Mouse (Mus musculus) limb, embryonic 11.5 days (tissue): Measurements from ENCODE around the gene Kcnn3. TPM values are rescaled to one million over a fixed set of nuclear protein-coding genes. Genes with fewer than 3 reads are reported as not detected.

Experiments used
- ATAC-seq: fragments of 200-750 bp; cut with Nextera tagmentation; 2 replicates; pipeline ENCODE4 v1.8.0; 2017; ENCODE audit warnings: low read depth; ENCODE audit not compliant: insufficient number of reproducible peaks, low FRiP score, low TSS enrichment
- DNase-seq: peaks from one replicate; pipeline ENCODE4 v3.0.0-alpha.2; 2015; ENCODE audit warnings: low spot score
- H3K27ac ChIP-seq: fragments of 300-500 bp; sonication (generic); replicated peaks from 2 replicates; pipeline ENCODE4 v1.5.1; 2014; ENCODE audit warnings: low read depth, mild to moderate bottlenecking, low read length
- H3K27me3 ChIP-seq: fragments of 300-500 bp; sonication (generic); 2 replicates; pipeline ENCODE4 v1.6.1; 2014; ENCODE audit warnings: mild to moderate bottlenecking, low read length, mixed read lengths; ENCODE audit not compliant: control insufficient read depth, insufficient read depth
- H3K36me3 ChIP-seq: fragments of 300-500 bp; sonication (generic); 2 replicates; pipeline ENCODE4 v1.6.1; 2014; ENCODE audit warnings: mild to moderate bottlenecking, low read length, moderate library complexity, mixed read lengths; ENCODE audit not compliant: control insufficient read depth, insufficient read depth
- H3K4me1 ChIP-seq: fragments of 300-500 bp; sonication (generic); 2 replicates; pipeline ENCODE4 v1.6.1; 2014; ENCODE audit warnings: low read length, mixed read lengths; ENCODE audit not compliant: control insufficient read depth, insufficient read depth
- H3K4me2 ChIP-seq: fragments of 300-500 bp; sonication (generic); 2 replicates; pipeline ENCODE4 v1.6.1; 2014; ENCODE audit warnings: low read depth, mild to moderate bottlenecking, moderate library complexity; ENCODE audit not compliant: severe bottlenecking
- H3K4me3 ChIP-seq: fragments of 300-500 bp; sonication (generic); 2 replicates; pipeline ENCODE4 v1.5.1; 2014; ENCODE audit warnings: low read depth, low read length
- H3K9ac ChIP-seq: fragments of 300-500 bp; sonication (generic); 2 replicates; pipeline ENCODE4 v1.6.1; 2014; ENCODE audit warnings: mild to moderate bottlenecking, low read length
- H3K9me3 ChIP-seq: fragments of 300-500 bp; sonication (generic); 2 replicates; pipeline ENCODE4 v1.6.1; 2016; ENCODE audit warnings: low read length; ENCODE audit not compliant: control insufficient read depth
- WGBS: fragments of 180-500 bp; shearing (Covaris S2); extraction: QIAGEN DNeasy Blood & Tissue Kit; methylation state at CpG from one replicate; pipeline ENCODE4 v1.1.7; 2014; 5-methylcytosine and 5-hydroxymethylcytosine counted together
- polyA plus RNA-seq: library from polyadenylated mRNA; unstranded; fragments of >200 nt; fragmentation: Nextera tagmentation; extraction: Ambion mirVana; gene quantifications from 2 replicates; pipeline ENCODE4 v1.2.1, GENCODE M21; 2014

The Kcnn3 gene
- polyA plus RNA-seq, 1 experiment from 2014 or later, result 1.1 TPM

- no peak for ATAC-seq
- 74% methylated on average over 5 of the region's 5 CpGs for WGBS
- no peaks in the 10 kb centered on the region for H3K9me3 ChIP-seq
- no peaks in the 10 kb centered on the region for H3K36me3 ChIP-seq
- no peak overlapping the region for H3K4me3 ChIP-seq
- H3K4me1 ChIP-seq, result peaks cover 12% of the 10 kb centered on the region
- no peaks in the 10 kb centered on the region for H3K27me3 ChIP-seq
- no peak for DNase-seq
- no peak overlapping the region for H3K4me2 ChIP-seq
- no peak overlapping the region for H3K9ac ChIP-seq
- no peak overlapping the region for H3K27ac ChIP-seq
These were observed 57.2 kb downstream of the Kcnn3 start for GRCm38 (mm10) chr3:89577154-89577553.

GRCm38 (mm10) chr3:89578083-89578482 is 58.1 kb downstream of the Kcnn3 start:
- 78% methylated on average over 4 of the region's 4 CpGs for WGBS
- Histone ChIP-seq H3K9ac (no peak overlapping the region), H3K36me3 (no peaks in the 10 kb centered on the region), H3K9me3 (no peaks in the 10 kb centered on the region), H3K27me3 (no peaks in the 10 kb centered on the region), H3K4me3 (no peak overlapping the region), H3K4me2 (no peak overlapping the region), H3K27ac (no peak overlapping the region), H3K4me1 (peaks cover 12% of the 10 kb centered on the region)
- ATAC-seq, result no peak
- DNase-seq, result no peak

- Histone ChIP-seq H3K4me3 (no peak overlapping the region), H3K27me3 (no peaks in the 10 kb centered on the region), H3K9ac (no peak overlapping the region), H3K9me3 (no peaks in the 10 kb centered on the region), H3K36me3 (no peaks in the 10 kb centered on the region), H3K27ac (no peak overlapping the region), H3K4me2 (no peak overlapping the region), H3K4me1 (peaks cover 12% of the 10 kb centered on the region)
- DNase-seq (peak; percentile 48), ATAC-seq (peak; percentile 54; the same call in 1 of the 2 replicates)
- WGBS, result 38% methylated on average over 10 of the region's 10 CpGs
These were observed 58.8 kb downstream of the Kcnn3 start for GRCm38 (mm10) chr3:89578803-89579202.

GRCm38 (mm10) chr3:89584254-89584653 is 64.3 kb downstream of the Kcnn3 start:
- H3K4me1 ChIP-seq, result peaks cover 17% of the 10 kb centered on the region
- 42% methylated on average over 4 of the region's 4 CpGs for WGBS
- H3K27me3 ChIP-seq, result no peaks in the 10 kb centered on the region
- H3K4me2 ChIP-seq, result no peak overlapping the region
- no peak for ATAC-seq
- H3K27ac ChIP-seq, result no peak overlapping the region
- no peak for DNase-seq
- no peak overlapping the region for H3K4me3 ChIP-seq
- H3K9me3 ChIP-seq, result no peaks in the 10 kb centered on the region
- no peaks in the 10 kb centered on the region for H3K36me3 ChIP-seq
- no peak overlapping the region for H3K9ac ChIP-seq

GRCm38 (mm10) chr3:89588436-89588835 is 68.5 kb downstream of the Kcnn3 start:
- no peaks in the 10 kb centered on the region for H3K27me3 ChIP-seq
- WGBS, result 72% methylated on average over 11 of the region's 11 CpGs
- H3K27ac ChIP-seq, result no peak overlapping the region
- no peak overlapping the region for H3K9ac ChIP-seq
- ATAC-seq (no peak), DNase-seq (no peak)
- no peaks in the 10 kb centered on the region for H3K36me3 ChIP-seq
- H3K9me3 ChIP-seq, result no peaks in the 10 kb centered on the region
- no peak overlapping the region for H3K4me2 ChIP-seq
- H3K4me3 ChIP-seq, result no peak overlapping the region
- peaks cover 10% of the 10 kb centered on the region for H3K4me1 ChIP-seq

GRCm38 (mm10) chr3:89589321-89589720 is 69.4 kb downstream of the Kcnn3 start:
- no peak for ATAC-seq
- H3K9me3 ChIP-seq, result no peaks in the 10 kb centered on the region
- no peaks in the 10 kb centered on the region for H3K27me3 ChIP-seq
- no peak overlapping the region for H3K27ac ChIP-seq
- no peaks in the 10 kb centered on the region for H3K36me3 ChIP-seq
- H3K9ac ChIP-seq, result no peak overlapping the region
- H3K4me3 ChIP-seq, result no peak overlapping the region
- WGBS, result 75% methylated on average over 3 of the region's 3 CpGs
- no peak for DNase-seq
- peaks cover 10% of the 10 kb centered on the region for H3K4me1 ChIP-seq
- no peak overlapping the region for H3K4me2 ChIP-seq

GRCm38 (mm10) chr3:89590386-89590785 is 70.4 kb downstream of the Kcnn3 start:
- H3K27ac ChIP-seq, result no peak overlapping the region
- H3K9me3 ChIP-seq, result no peaks in the 10 kb centered on the region
- H3K4me3 ChIP-seq, result no peak overlapping the region
- no peak overlapping the region for H3K4me2 ChIP-seq
- DNase-seq (no peak), ATAC-seq (no peak)
- H3K4me1 ChIP-seq, result peaks cover 8% of the 10 kb centered on the region
- H3K36me3 ChIP-seq, result no peaks in the 10 kb centered on the region
- H3K27me3 ChIP-seq, result no peaks in the 10 kb centered on the region
- WGBS, result 93% methylated on average over 4 of the region's 4 CpGs
- H3K9ac ChIP-seq, result no peak overlapping the region

- Histone ChIP-seq H3K9ac (no peak overlapping the region), H3K9me3 (no peaks in the 10 kb centered on the region), H3K4me1 (peaks cover 8% of the 10 kb centered on the region), H3K36me3 (no peaks in the 10 kb centered on the region), H3K4me2 (no peak overlapping the region), H3K27ac (no peak overlapping the region), H3K27me3 (no peaks in the 10 kb centered on the region), H3K4me3 (no peak overlapping the region)
- WGBS, result 57% methylated on average over 3 of the region's 3 CpGs
- ATAC-seq (no peak), DNase-seq (no peak)
These were observed 71.5 kb downstream of the Kcnn3 start for GRCm38 (mm10) chr3:89591461-89591860.

- no peak for DNase-seq
- peaks cover 8% of the 10 kb centered on the region for H3K4me1 ChIP-seq
These were observed 72.8 kb downstream of the Kcnn3 start for GRCm38 (mm10) chr3:89592809-89593208.

More at GRCm38 (mm10) chr3:89592809-89593208, 72.8 kb downstream of the Kcnn3 start:
- WGBS, result 79% methylated on average over 11 of the region's 11 CpGs
- Histone ChIP-seq H3K36me3 (no peaks in the 10 kb centered on the region), H3K9me3 (no peaks in the 10 kb centered on the region), H3K4me2 (no peak overlapping the region), H3K27me3 (no peaks in the 10 kb centered on the region), H3K27ac (no peak overlapping the region), H3K4me3 (no peak overlapping the region), H3K9ac (no peak overlapping the region)
- ATAC-seq, result no peak
